Mouse (Mus musculus) lung, adult 2 months (tissue): Measurements from ENCODE around the gene Tuba1a.

ENCODE experiments used
- CTCF ChIP-seq: fragments of 200-500 bp; IDR thresholded peaks from 2 replicates; pipeline ENCODE4 v1.5.1; 2011; ENCODE audit warnings: mild to moderate bottlenecking, low read length, control low read depth; ENCODE audit not compliant: insufficient read depth
- POLR2A ChIP-seq: fragments of 200-500 bp; IDR thresholded peaks from 2 replicates; pipeline ENCODE4 v1.6.1; 2011; ENCODE audit warnings: low read depth, mild to moderate bottlenecking, control low read depth, low read length, borderline replicate concordance; ENCODE audit errors: extremely low read depth

- TF ChIP-seq CTCF (no peak), POLR2A (no peak)
Measured at GRCm38 (mm10) chr15:98978409-98979172, 25.1 kb upstream of the Tuba1a start.
